Mouse (Mus musculus) heart, embryonic 16.5 days (tissue): Measurements from ENCODE around the gene Spats2l. TPM values are rescaled to one million over a fixed set of nuclear protein-coding genes. Genes with fewer than 3 reads are reported as not detected.

ENCODE experiments used
- ATAC-seq: fragments of 200-750 bp; cut with Nextera tagmentation; replicated peaks from 2 replicates; pipeline ENCODE4 v1.8.0; 2017; ENCODE audit warnings: moderate number of reproducible peaks; ENCODE audit not compliant: insufficient read depth, low FRiP score; ENCODE audit errors: extremely low read depth
- H3K27ac ChIP-seq: fragments of 300-500 bp; sonication (generic); 2 replicates; pipeline ENCODE4 v1.5.1; 2014; ENCODE audit warnings: mild to moderate bottlenecking, low read length, control low read depth, moderate library complexity
- H3K27me3 ChIP-seq: fragments of 300-500 bp; sonication (generic); 2 replicates; pipeline ENCODE4 v1.6.1; 2014; ENCODE audit warnings: low read length, mixed read lengths; ENCODE audit not compliant: control insufficient read depth, insufficient read depth
- H3K36me3 ChIP-seq: fragments of 300-500 bp; sonication (generic); 2 replicates; pipeline ENCODE4 v1.6.1; 2014; ENCODE audit not compliant: control insufficient read depth, insufficient read depth
- H3K4me1 ChIP-seq: fragments of 300-500 bp; sonication (generic); 2 replicates; pipeline ENCODE4 v1.6.1; 2014; ENCODE audit warnings: low read length, mixed read lengths; ENCODE audit not compliant: control insufficient read depth, insufficient read depth
- H3K4me2 ChIP-seq: fragments of 300-500 bp; sonication (generic); 2 replicates; pipeline ENCODE4 v1.6.1; 2014; ENCODE audit warnings: low read depth, mild to moderate bottlenecking, control low read depth, low read length
- H3K4me3 ChIP-seq: fragments of 300-500 bp; sonication (generic); 2 replicates; pipeline ENCODE4 v1.5.1; 2014; ENCODE audit warnings: mild to moderate bottlenecking, control low read depth, low read length
- H3K9ac ChIP-seq: fragments of 300-500 bp; sonication (generic); 2 replicates; pipeline ENCODE4 v1.6.1; 2014; ENCODE audit warnings: low read length, control low read depth
- H3K9me3 ChIP-seq: fragments of 300-500 bp; sonication (generic); replicated peaks from 2 replicates; pipeline ENCODE4 v1.6.1; 2016; ENCODE audit warnings: low read length; ENCODE audit not compliant: control insufficient read depth
- WGBS: fragments of 180-500 bp; shearing (Covaris S2); extraction: QIAGEN DNeasy Blood & Tissue Kit; methylation state at CpG from one replicate; pipeline ENCODE4 v1.1.7; 2014; 5-methylcytosine and 5-hydroxymethylcytosine counted together
- polyA plus RNA-seq: library from polyadenylated mRNA; unstranded; fragments of >200 nt; fragmentation: Nextera tagmentation; extraction: Ambion mirVana; gene quantifications from 2 replicates; pipeline ENCODE4 v1.2.1, GENCODE M21; 2015

Spats2l gene
- polyA plus RNA-seq, 1 experiment from 2014 or later: 61.5 TPM

- H3K36me3 ChIP-seq: no peaks in the 10 kb centered on the region
- no peaks in the 10 kb centered on the region for H3K9me3 ChIP-seq
- 6% methylated on average over 30 of the region's 30 CpGs for WGBS
- H3K27me3 ChIP-seq: no peaks in the 10 kb centered on the region
- peaks cover 19% of the 10 kb centered on the region for H3K4me1 ChIP-seq
- peak; percentile 99 for ATAC-seq
- H3K9ac ChIP-seq: peak within 1 kb of the TSS; percentile 86
- H3K4me3 ChIP-seq: peak within 1 kb of the TSS; percentile 100
- peak within 1 kb of the TSS; percentile 64 for H3K4me2 ChIP-seq
- H3K27ac ChIP-seq: peak within 1 kb of the TSS; percentile 77
Measured at GRCm38 (mm10) chr1:57995432-57996132, 221.6 kb downstream of the Spats2l start, which contains the start of gene Sgo2a. Gene Sgo2a (plus strand): TSS chr1:57995971.

GRCm38 (mm10) chr1:57996133-57996615 lies 222.2 kb downstream of the Spats2l start:
- Histone ChIP-seq H3K27ac (peak overlapping the region; percentile 77), H3K27me3 (no peaks in the 10 kb centered on the region), H3K36me3 (no peaks in the 10 kb centered on the region), H3K4me1 (peaks cover 19% of the 10 kb centered on the region), H3K9me3 (no peaks in the 10 kb centered on the region), H3K9ac (peak overlapping the region; percentile 86), H3K4me2 (peak overlapping the region; percentile 64), H3K4me3 (peak overlapping the region; percentile 100)
- WGBS: under 1% methylated on average over 29 of the region's 29 CpGs
- peak; percentile 52 for ATAC-seq

Other genes starting within 250 kb of the Spats2l start
- gene Sgo2a, start 221.8 kb downstream of the Spats2l start, polyA plus RNA-seq: 15.3 and 17.1 TPM in 2 replicates
- 9.8 and 14.0 TPM in 2 replicates for gene Kctd18, start 244.8 kb downstream of the Spats2l start, polyA plus RNA-seq